Mouse (Mus musculus) ovary, adult 18-20 months (tissue): ENCODE results near the gene Snx18.

ENCODE experiments used
- DNase-seq: peaks from one replicate; pipeline ENCODE4 v3.0.0; 2022; ENCODE audit warnings: low spot score, mixed read lengths

Snx18 gene

GRCm38 (mm10) chr13:113559646-113560045 lies 58.7 kb downstream of the Snx18 start:
- DNase-seq = no peak

DNA sequence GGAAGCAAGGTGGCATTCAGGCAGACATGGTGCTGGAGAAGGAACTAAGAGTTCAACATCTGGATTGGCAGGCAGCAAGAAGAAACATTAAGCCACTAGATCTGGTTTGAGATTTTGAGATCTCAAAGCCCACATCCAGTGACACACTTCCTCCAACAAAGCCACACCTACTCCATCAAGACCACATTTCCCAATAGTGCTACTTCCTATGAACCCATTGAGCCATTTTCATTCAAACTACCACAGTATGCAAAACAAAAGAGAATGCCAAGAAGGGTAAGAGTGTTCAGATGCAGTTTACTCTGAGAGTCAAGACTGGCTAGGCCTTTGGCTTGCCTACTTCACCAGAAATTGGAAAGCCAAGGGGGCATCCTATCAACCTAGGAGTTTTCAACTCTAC lies 61.8 kb downstream of the Snx18 start:
- no peak for DNase-seq

DNA sequence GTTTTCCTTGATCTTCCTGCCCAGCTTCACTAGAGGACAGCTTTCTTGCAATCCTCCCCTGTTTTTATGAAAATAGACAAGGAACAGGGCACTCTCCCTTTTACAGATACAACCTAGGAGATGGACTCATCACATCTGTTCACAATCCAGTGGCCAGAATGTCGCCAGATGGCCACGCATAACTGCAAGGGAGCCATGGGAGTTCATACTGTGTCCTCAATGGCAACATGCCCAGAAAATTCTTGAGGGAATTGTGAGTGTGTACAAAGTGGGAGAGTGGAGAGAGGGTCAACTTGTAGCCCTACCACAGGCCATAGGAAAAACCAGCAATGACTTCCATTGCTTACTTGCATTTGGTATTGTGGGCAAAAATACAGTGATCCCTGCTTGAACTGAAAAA lies 63.1 kb downstream of the Snx18 start:
- no peak for DNase-seq

GRCm38 (mm10) chr13:113553603-113554230 lies 64.6 kb downstream of the Snx18 start:
- no peak for DNase-seq

- DNase-seq = no peak
Measured at GRCm38 (mm10) chr13:113552341-113552740, 66.0 kb downstream of the Snx18 start.

DNA sequence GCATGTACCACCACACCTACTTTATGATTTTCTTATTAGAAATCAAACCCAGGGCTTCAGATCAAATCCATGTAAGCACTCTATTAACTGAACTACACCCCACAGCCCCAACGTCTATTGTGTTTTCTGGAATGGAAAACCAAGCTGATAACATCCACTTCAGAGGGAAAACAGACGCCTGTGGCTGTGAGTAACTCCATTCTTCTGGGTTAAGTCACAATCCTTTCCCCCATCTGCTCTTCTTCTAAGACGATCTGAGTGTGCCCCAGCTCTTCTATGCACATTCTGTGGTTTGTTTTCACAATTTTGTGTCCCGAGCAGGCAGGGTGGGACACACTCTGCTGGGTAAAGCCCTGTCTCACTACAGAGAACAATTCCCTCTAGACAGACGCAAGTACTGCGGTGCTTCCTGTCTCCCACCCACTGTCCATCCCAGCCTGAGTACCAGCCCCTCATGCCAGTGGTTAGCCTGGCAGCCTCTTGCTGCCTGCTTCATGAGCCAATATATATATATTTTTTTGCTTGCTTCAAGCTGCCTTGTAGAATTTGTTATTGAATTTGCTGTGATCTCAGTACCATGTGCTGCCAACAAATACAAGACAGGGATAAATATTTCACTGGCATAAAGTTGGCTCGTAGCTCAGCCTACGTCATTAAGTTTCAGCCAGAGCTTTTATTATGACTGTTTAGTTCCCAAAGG lies 67.3 kb downstream of the Snx18 start:
- DNase-seq = no peak

DNA sequence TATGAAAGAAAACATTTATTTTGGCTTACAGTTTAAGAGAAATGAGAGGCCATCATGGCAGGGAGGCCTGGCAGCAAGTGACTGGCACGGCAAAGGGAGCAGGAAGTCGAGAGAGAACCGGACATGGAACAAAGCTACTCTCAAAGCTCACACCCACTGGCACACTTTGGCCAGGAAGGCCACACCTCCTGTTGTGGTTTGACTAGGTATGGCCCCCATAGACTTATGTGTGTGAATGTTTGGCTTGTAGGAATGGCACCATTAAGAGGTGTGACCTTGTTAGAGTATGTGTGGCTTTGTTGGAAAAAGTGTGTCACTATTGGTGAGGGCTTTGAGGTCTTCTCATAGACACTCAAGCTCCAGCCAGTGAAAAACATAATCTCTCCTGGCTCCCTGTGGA lies 69.3 kb downstream of the Snx18 start:
- no peak for DNase-seq

DNA sequence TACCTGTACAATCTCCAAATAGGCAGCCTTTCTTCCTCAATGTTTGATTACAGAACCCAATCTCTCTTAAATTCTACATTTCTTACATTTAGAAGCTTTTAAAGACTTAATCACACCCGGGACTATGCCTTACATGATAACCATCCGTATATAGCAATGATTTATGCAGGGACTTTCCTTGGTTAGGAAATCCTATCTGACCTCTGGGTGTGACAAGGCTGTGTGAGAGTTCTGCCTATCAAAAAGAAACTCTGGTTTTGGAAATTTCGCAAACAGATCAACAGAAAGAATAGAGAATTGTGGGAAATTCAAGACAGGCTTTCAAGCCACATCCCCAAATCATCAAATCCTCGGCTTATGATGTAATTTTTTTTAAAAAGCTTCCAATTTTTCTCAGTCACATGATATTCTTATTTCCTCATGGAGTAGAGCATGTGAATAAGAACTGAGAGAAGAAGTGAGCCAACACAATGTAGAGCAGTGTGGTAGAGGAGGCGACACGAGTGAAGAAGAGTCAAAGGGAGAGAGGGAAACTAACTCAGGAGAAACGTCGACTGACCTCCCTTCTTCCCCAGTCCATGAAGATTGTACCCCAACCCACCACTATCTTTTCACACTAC lies 70.4 kb downstream of the Snx18 start:
- DNase-seq = no peak

- DNase-seq = no peak
Measured at GRCm38 (mm10) chr13:113542374-113542773, 76.0 kb downstream of the Snx18 start.
